Mouse (Mus musculus): ENCODE results near the gene Kmt5c.
A peak's percentile ranks its signal among the peaks of the same experiment; 100 is the strongest.
"Not testable (repeated sequence)": the region's sequence is repeated elsewhere in the genome, so short reads cannot be mapped to it uniquely, and the experiment has no call there.

The Kmt5c gene

DNA sequence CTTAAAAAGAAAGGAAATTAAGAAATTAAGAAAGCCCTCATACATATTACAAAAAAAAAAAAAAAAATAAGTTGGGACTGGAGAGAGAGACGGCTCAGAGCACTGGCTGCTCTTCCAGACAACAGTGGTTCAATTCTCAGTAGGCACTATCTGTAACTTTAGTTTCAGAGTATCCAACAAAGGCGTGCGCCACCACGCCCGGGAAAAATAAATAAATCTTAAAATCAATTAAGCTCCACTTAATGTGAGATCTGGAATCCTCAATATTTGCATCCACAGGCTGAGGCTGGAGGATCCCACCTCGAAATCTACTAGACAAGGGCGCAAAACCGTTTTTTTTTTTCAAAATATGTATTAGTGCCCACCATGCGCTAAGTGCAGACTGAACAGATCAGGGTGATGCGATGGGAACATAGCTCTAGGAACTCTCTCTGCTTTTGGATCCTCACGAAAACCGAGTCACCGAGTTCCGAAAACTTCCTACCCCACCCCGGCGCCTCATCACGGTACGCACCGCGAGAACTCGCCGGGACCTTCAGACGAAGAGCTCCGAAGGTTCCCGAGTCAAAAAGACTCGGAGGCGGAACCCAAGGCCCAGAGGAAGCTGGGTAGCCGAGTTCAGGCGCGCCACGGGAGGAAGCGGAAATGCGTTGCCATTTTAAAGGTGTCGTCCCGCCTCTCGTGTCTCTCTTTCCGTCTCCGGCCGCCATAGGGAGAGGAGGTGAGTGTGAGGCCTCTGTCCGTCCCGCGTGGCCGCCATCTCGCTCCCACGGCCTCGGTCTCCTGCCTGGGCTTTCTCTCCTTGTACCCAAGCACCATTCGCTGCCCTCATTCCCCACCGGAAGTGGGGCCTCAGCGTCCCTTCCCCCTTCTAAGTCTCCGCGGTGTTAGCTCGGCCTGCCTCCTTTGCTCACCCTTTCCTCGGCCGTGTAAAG is 52.6 kb downstream of the Kmt5c start, which contains the start of gene Rpl28:
Gene Rpl28, plus strand, starts transcription at position 597 of the 935 bp plus-strand sequence.
- DNase-seq, result peak; percentile 95

GRCm38 (mm10) chr7:4793248-4793647 is 53.3 kb downstream of the Kmt5c start:
- not testable (repeated sequence) for DNase-seq

DNA sequence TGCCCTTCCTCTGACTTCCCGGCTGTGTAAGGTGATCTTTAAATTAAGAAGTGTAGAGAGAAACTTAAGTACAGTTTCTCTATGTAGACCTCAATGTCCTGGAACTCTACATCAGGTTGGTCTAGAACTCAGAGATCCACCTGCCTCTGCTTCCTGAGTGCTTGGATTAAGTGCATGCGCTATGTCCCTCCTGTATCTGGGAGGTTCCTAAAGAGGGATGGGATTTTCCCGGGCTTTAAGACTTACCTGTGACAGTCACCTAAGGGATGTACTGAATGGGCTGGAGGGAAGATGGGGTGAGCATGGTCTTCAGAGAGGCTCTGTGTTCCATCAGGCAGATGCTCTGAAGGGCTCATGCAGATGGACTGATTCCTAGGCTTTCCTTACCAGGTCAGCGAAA is 53.8 kb downstream of the Kmt5c start:
- no peak for DNase-seq

GRCm38 (mm10) chr7:4794631-4795168 is 54.8 kb downstream of the Kmt5c start:
- no peak for DNase-seq

DNA sequence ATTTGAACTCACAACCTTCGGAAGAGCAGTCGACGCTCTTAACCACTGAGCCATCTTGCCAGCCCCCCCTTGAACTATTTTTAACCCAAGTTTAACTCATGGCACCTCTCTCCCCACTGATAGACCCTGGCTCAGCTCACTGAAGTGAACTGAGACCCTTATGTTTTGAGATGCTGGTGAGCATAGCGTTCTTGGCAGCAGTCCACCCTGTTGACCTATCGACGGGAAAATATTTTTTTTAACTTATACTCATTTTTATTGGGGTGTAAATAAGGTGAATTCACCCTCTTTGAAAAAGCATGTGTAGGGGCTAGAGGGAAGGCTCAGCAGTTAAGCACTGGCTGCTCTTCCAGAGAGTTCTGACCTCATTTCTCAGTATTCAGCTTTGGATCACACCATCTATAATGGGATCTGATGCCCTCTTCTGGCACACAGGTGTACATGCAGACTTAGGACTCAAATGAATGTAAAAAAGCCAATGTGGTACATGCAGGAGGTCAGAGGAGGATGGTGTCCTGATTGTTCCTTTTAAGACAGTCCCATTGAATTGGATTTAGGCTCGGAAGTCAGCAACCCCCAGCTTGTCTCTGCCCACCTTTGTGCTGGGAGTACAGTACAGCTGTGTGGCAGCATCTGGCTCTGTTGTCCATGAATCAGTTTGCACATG is 56.0 kb downstream of the Kmt5c start:
- peak; percentile 26 for DNase-seq

Measured in lung, postnatal 14 days (tissue).